Mouse (Mus musculus) intestine, embryonic 14.5 days (tissue): Measurements from ENCODE around the gene Olfr373. TPM values are rescaled to one million over a fixed set of nuclear protein-coding genes. Genes with fewer than 3 reads are reported as not detected.

Source experiments
- ATAC-seq: fragments of 200-750 bp; cut with Nextera tagmentation; replicated peaks from 2 replicates; pipeline ENCODE4 v1.8.0; 2017; ENCODE audit warnings: low read depth, moderate number of reproducible peaks, moderate TSS enrichment, moderate library complexity; ENCODE audit not compliant: low FRiP score, low TSS enrichment
- DNase-seq: peaks from one replicate; pipeline ENCODE4 v3.0.0-alpha.2; 2018; ENCODE audit warnings: low spot score
- H3K27ac ChIP-seq: fragments of 300-500 bp; sonication (generic); 2 replicates; pipeline ENCODE4 v1.5.1; 2014; ENCODE audit warnings: low read depth, mild to moderate bottlenecking, control low read depth
- H3K27me3 ChIP-seq: fragments of 300-500 bp; sonication (generic); replicated peaks from 2 replicates; pipeline ENCODE4 v1.6.1; 2014; ENCODE audit warnings: low read length, control low read depth; ENCODE audit not compliant: control insufficient read depth, insufficient read depth
- H3K36me3 ChIP-seq: fragments of 300-500 bp; sonication (generic); 2 replicates; pipeline ENCODE4 v1.6.1; 2014; ENCODE audit warnings: low read length, control low read depth; ENCODE audit not compliant: control insufficient read depth, insufficient read depth
- H3K4me1 ChIP-seq: fragments of 300-500 bp; sonication (generic); replicated peaks from 2 replicates; pipeline ENCODE4 v1.6.1; 2014; ENCODE audit warnings: low read length, control low read depth, mixed read lengths; ENCODE audit not compliant: control insufficient read depth, insufficient read depth
- H3K4me2 ChIP-seq: fragments of 300-500 bp; sonication (generic); 2 replicates; pipeline ENCODE4 v1.6.1; 2014; ENCODE audit warnings: low read length
- H3K4me3 ChIP-seq: fragments of 300-500 bp; sonication (generic); 2 replicates; pipeline ENCODE4 v1.5.1; 2014; ENCODE audit warnings: low read depth, low read length, control low read depth, mixed read lengths
- H3K9ac ChIP-seq: fragments of 300-500 bp; sonication (generic); 2 replicates; pipeline ENCODE4 v1.6.1; 2014; ENCODE audit warnings: mild to moderate bottlenecking, low read length
- H3K9me3 ChIP-seq: fragments of 300-500 bp; sonication (generic); 2 replicates; pipeline ENCODE4 v1.6.1; 2016; ENCODE audit warnings: low read length, control low read depth; ENCODE audit not compliant: control insufficient read depth
- WGBS: fragments of 180-500 bp; shearing (Covaris S2); extraction: QIAGEN DNeasy Blood & Tissue Kit; methylation state at CpG from one replicate; pipeline ENCODE4 v1.1.7; 2014; 5-methylcytosine and 5-hydroxymethylcytosine counted together
- polyA plus RNA-seq: library from polyadenylated mRNA; unstranded; fragments of >200 nt; fragmentation: Nextera tagmentation; extraction: Ambion mirVana; gene quantifications from 2 replicates; pipeline ENCODE4 v1.2.1, GENCODE M21; 2014

Olfr373 gene
- polyA plus RNA-seq, 1 experiment from 2014 or later: 0.11 TPM

DNA sequence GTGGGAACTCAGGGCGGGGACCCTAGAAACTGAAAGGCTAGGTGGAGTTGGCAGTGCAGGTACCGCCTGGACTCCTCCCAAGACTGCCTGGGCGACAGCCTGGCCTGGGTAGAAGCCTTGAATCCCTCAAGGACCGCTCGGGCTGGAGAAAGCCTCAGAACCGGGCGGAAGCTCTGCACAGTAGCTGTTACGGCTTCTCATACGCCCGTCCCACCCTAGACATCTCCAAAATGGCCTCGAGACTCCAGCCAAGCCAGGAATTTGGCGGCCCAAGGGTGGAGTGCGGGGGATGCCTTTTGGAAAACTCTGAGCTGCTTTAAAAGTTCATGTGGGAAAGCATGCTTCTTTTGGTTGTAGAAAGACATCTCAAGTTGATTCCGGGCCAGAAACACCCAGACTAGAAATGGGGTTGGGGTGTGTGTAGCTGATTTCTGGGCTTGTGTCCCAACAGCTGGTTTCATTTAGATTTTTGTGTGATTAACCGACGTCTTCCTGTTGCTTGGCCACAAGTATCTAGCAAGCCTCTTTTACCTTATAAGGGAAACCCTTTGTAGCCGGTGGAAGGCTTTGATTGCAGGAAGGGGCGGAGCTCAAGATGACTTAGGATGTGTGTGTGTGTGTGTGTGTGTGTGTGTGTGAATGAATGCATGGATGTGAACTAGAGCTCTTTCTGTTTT is 53.5 kb downstream of the Olfr373 start:
- under 1% methylated on average over 18 of the region's 18 CpGs for WGBS
- peaks cover 38% of the 10 kb centered on the region for H3K36me3 ChIP-seq
- H3K4me1 ChIP-seq: peaks cover 17% of the 10 kb centered on the region
- peak overlapping the region; percentile 99 for H3K9ac ChIP-seq
- H3K27me3 ChIP-seq: no peaks in the 10 kb centered on the region
- ATAC-seq (peak; percentile 57), DNase-seq (peak; percentile 85)
- H3K9me3 ChIP-seq: no peaks in the 10 kb centered on the region
- peak overlapping the region; percentile 100 for H3K27ac ChIP-seq
- H3K4me3 ChIP-seq: peak overlapping the region; percentile 75
- peak overlapping the region; percentile 60 for H3K4me2 ChIP-seq

DNA sequence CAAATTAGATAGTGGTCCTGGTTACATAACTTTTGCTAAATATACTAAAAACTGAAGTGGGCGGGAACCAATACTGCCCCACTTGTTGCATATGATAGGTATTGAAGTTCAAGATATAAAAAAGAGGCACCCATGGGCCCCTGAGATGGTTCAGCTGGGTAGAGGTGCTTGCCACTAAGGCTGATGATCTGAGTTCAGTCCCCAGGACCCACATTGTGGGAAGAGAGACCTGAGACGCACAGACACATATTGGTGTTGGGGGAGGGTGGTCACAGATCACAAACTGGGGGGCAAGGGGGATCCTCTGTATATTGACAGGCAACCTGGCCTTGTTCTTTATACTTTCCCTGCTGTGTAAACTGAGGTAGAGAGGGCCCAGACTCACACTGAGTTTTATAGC is 54.5 kb downstream of the Olfr373 start:
- no peak for DNase-seq
- no peaks in the 10 kb centered on the region for H3K27me3 ChIP-seq

DNA sequence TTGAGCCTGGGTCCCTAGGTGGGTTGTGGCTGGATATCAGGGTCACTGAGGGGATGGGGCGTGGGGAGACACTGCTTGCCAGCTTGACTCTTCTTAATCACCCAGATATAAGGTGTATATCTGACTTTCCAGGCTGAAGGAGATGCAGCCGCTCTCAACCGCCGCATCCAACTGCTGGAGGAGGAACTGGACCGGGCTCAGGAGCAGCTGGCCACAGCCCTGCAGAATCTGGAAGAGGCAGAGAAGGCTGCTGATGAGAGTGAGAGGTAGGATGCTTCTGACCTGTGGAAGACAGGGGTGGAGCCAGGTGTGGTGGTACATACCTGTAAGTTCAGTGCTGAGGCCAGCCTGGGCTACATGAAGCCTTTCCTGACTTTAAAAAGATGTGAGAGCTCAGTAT is 55.5 kb downstream of the Olfr373 start:
- no peak for DNase-seq
- WGBS: 95% methylated on average over 5 of the region's 5 CpGs
- Histone ChIP-seq H3K4me3 (no peak overlapping the region), H3K4me2 (no peak overlapping the region), H3K27me3 (no peaks in the 10 kb centered on the region), H3K27ac (no peak overlapping the region), H3K9me3 (no peaks in the 10 kb centered on the region), H3K4me1 (peaks cover 14% of the 10 kb centered on the region), H3K36me3 (peaks cover 58% of the 10 kb centered on the region), H3K9ac (no peak overlapping the region)
- no peak for ATAC-seq

More for the DNA sequence above, 54.5 kb downstream of the Olfr373 start:
- Histone ChIP-seq H3K9ac (no peak overlapping the region), H3K9me3 (no peaks in the 10 kb centered on the region), H3K36me3 (peaks cover 47% of the 10 kb centered on the region), H3K27ac (no peak overlapping the region), H3K4me2 (peak overlapping the region; percentile 60), H3K4me1 (peaks cover 17% of the 10 kb centered on the region), H3K4me3 (peak overlapping the region; percentile 75)
- WGBS: 89% methylated on average over 2 of the region's 2 CpGs
- ATAC-seq: no peak

DNA sequence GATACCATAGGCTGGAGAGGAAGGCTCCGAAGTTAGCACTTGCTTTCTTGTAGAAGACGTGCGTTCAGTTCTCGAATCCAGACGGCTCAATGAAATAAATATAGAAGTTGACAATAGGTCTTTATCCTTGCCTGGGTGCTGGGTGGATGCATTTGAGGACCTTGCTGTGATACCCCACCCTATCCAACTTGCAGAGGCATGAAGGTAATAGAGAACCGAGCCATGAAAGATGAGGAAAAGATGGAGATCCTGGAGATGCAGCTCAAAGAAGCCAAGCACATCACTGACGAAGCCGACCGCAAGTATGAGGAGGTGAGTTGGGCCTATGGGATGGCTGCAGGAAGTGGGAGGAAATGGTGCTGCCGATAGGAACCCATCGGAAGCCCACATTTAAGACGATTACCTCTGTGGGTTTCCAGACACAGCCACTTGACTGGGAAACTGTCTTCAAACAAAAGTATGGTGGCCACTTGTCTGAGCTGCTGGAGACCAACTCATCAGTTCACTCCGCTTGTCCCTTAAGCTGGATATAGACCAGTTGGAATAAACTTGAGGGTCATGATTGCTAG is 60.4 kb downstream of the Olfr373 start:
- DNase-seq (no peak), ATAC-seq (no peak)
- no peaks in the 10 kb centered on the region for H3K9me3 ChIP-seq
- no peak overlapping the region for H3K4me2 ChIP-seq
- 94% methylated on average over 13 of the region's 13 CpGs for WGBS
- no peak overlapping the region for H3K4me3 ChIP-seq
- H3K36me3 ChIP-seq: peaks cover 100% of the 10 kb centered on the region
- no peaks in the 10 kb centered on the region for H3K27me3 ChIP-seq
- H3K9ac ChIP-seq: no peak overlapping the region
- no peak overlapping the region for H3K27ac ChIP-seq
- H3K4me1 ChIP-seq: 0 out of 2 replicates have a peak, but pooled peaks cover under 1% of the 10 kb centered on the region

DNA sequence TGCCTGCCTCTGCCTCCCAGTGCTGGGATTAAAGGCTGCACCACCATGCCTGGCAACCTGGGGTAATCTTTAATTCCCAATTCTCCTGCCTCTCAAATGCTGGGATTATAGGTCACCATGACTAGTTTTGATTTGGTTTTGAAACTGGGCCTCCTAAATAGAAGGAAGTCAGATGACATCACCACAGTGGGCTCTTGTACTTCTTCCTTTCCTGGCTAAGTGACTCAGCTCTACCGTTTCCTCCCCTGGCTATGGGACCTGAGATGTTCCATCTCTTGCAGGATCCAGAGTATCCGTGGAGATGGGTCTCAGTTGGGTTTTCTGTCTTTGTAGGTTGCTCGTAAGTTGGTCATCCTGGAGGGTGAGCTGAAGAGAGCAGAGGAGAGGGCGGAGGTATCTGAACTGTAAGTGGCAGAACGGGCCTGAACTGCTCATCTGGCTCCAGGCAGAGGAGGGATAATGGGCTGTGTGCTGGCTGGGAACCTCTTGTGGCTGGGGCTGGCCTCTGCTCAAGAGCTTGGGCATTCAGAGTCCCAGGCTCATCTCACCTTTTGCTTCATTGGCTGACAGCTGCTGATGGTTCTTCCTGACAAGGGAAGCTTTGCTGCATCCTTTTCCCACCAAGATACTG is 61.5 kb downstream of the Olfr373 start:
- no peak for ATAC-seq
- no peaks in the 10 kb centered on the region for H3K9me3 ChIP-seq
- no peak overlapping the region for H3K9ac ChIP-seq
- no peak overlapping the region for H3K4me2 ChIP-seq
- WGBS: 85% methylated on average over 5 of the region's 5 CpGs
- H3K27me3 ChIP-seq: no peaks in the 10 kb centered on the region
- DNase-seq: no peak
- H3K27ac ChIP-seq: no peak overlapping the region
- no peak overlapping the region for H3K4me3 ChIP-seq
- no peaks in the 10 kb centered on the region for H3K4me1 ChIP-seq
- peaks cover 99% of the 10 kb centered on the region for H3K36me3 ChIP-seq

DNA sequence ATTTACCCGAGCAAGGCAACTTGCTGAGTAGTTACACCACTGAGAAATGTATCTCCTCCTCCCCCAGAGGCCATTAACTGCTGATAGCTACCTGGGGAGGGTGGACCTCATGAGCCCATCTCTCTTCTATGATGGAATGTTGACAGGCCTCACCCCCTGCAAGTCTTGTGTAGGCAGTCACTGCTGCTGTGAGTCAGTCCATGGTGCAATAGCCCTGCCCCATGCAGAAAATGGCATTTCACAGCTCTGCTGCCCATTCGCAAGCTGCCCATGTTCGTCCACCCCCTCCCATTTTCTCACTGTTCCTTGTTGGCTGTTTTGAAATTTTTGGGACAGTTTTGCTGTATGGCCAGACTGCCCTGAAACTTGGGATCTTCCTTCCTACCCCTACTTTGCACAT is 62.5 kb downstream of the Olfr373 start:
- no peak overlapping the region for H3K4me3 ChIP-seq
- 84% methylated on average over 3 of the region's 3 CpGs for WGBS
- H3K4me2 ChIP-seq: no peak overlapping the region
- no peak overlapping the region for H3K9ac ChIP-seq
- no peaks in the 10 kb centered on the region for H3K4me1 ChIP-seq
- H3K9me3 ChIP-seq: no peaks in the 10 kb centered on the region
- ATAC-seq (no peak), DNase-seq (no peak)
- peaks cover 99% of the 10 kb centered on the region for H3K36me3 ChIP-seq
- no peaks in the 10 kb centered on the region for H3K27me3 ChIP-seq
- no peak overlapping the region for H3K27ac ChIP-seq

DNA sequence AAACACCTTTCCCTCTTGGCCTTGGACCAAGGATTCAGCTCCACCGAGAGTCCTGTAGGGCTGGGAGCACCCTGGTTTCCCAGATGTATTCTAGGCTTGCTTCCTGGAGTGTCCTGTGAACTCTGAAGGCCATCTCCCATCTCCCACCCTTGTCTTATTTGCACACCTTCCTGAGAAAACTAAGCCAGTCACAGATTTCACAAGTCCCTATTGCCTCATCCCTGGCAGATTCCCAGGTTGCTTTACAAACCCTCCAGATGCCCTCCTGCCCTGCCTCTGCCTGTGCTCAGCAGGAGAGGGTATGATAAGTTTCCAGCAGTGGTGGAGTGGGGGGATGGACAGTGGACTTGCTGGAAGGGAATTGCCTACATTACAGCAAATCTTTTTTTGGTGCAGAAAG is 63.1 kb downstream of the Olfr373 start:
- Histone ChIP-seq H3K36me3 (peaks cover 99% of the 10 kb centered on the region), H3K9ac (no peak overlapping the region), H3K27me3 (no peaks in the 10 kb centered on the region), H3K27ac (no peak overlapping the region), H3K4me3 (no peak overlapping the region), H3K4me1 (no peaks in the 10 kb centered on the region), H3K9me3 (no peaks in the 10 kb centered on the region), H3K4me2 (no peak overlapping the region)
- WGBS: 81% methylated on average over 1 of the region's 1 CpGs
- ATAC-seq (no peak), DNase-seq (no peak)

DNA sequence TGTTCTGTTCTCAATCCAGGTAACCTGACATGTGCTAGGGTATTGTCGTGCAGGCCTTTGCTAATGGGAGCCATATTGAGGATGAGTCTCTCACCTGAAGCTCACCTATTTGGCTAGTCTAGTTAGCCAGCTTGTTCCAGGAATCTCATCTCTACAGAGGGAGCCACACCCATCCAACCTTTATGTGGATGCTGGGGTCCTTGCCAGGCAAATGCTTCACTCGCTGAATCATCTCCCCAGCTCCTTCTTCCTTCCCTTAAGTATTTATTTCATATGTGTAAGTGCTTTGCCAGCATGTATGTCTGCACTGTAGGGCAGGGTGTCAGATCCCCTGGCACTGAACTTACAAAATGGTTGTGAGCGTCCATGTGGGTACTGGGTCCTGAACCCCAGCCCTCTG is 63.6 kb downstream of the Olfr373 start:
- no peak overlapping the region for H3K27ac ChIP-seq
- no peaks in the 10 kb centered on the region for H3K4me1 ChIP-seq
- H3K4me2 ChIP-seq: no peak overlapping the region
- no peak overlapping the region for H3K9ac ChIP-seq
- H3K27me3 ChIP-seq: no peaks in the 10 kb centered on the region
- H3K4me3 ChIP-seq: no peak overlapping the region
- peaks cover 99% of the 10 kb centered on the region for H3K36me3 ChIP-seq
- no peaks in the 10 kb centered on the region for H3K9me3 ChIP-seq
- DNase-seq (no peak), ATAC-seq (no peak)
- WGBS: 86% methylated on average over 3 of the region's 3 CpGs
